Mouse (Mus musculus) macrophage (primary cell): Measurements from ENCODE around the gene Ube2n. TPM values are rescaled to one million over a fixed set of nuclear protein-coding genes. Genes with fewer than 3 reads are reported as not detected.

Experiments used
- H3K27ac ChIP-seq: fragments of 350-480 bp; formaldehyde crosslinking; 2 replicates; pipeline ENCODE4 v1.9.0; 2021
- H3K36me3 ChIP-seq: fragments of 350-480 bp; formaldehyde crosslinking; 2 replicates; pipeline ENCODE4 v1.9.0; 2021; ENCODE audit errors: inconsistent target
- H3K4me3 ChIP-seq: fragments of 350-480 bp; formaldehyde crosslinking; 2 replicates; pipeline ENCODE4 v1.9.0; 2021; ENCODE audit errors: inconsistent target
- H3K79me2 ChIP-seq: fragments of 350-480 bp; formaldehyde crosslinking; 2 replicates; pipeline ENCODE4 v1.9.0; 2021; ENCODE audit errors: inconsistent target
- WGBS: methylation state at CpG from one replicate; pipeline ENCODE4 v1.1.7; 2026; ENCODE audit warnings: inconsistent platforms; ENCODE audit not compliant: missing documents; 5-methylcytosine and 5-hydroxymethylcytosine counted together
- polyA plus RNA-seq: library from polyadenylated mRNA; stranded (reverse); fragments of 250-400 nt; gene quantifications from 3 replicates; pipeline ENCODE4 v1.2.4, GENCODE M21; 2018; ENCODE audit warnings: inconsistent platforms
- total RNA-seq, 78 experiments: library from RNA; depleted of rRNA; stranded (reverse); fragments of 250-400 nt; gene quantifications; 1 replicate in 9 of 78; 2 replicates in 24 of 78; 3 replicates in 43 of 78; 4 replicates in 2 of 78; pipeline ENCODE4 v1.2.4; 2018; ENCODE audit warnings: inconsistent platforms in 56 of 78

The Ube2n gene
- 100 to 1,000 TPM in 14 of 26 experiments, 10 to 100 TPM in 12; 43.3 to 177 (median 103) TPM for total RNA-seq (2018; cell fraction: chromatin; rRNA removed)
- total RNA-seq (2018; cell fraction: cytosol; rRNA removed): 100 to 1,000 TPM; 107 to 212 (median 164) TPM
- 100 to 1,000 TPM in 24 of 26 experiments, 10 to 100 TPM in 2; 94.5 to 370 (median 167) TPM for total RNA-seq (2018; cell fraction: nucleus; rRNA removed)
- 101 to 234 TPM (median 183 TPM) in 3 replicates for polyA plus RNA-seq

- Histone ChIP-seq H3K4me3 (peak within 1 kb of the TSS; percentile 59), H3K79me2 (peaks cover 42% of the 10 kb centered on the region), H3K36me3 (no peaks in the 10 kb centered on the region), H3K27ac (peak within 1 kb of the TSS; percentile 73)
- WGBS: under 1% methylated on average over 80 of the region's 81 CpGs
These were observed at the start of gene Ube2n for GRCm38 (mm10) chr10:95514656-95515292. TSS of gene Ube2n (plus strand) at chr10:95515145.

GRCm38 (mm10) chr10:95465485-95465896 lies 49.5 kb upstream of the Ube2n start:
- Histone ChIP-seq H3K27ac (no peak overlapping the region), H3K36me3 (no peaks in the 10 kb centered on the region), H3K79me2 (no peaks in the 10 kb centered on the region), H3K4me3 (no peak overlapping the region)
- WGBS: 71% methylated on average over 4 of the region's 4 CpGs

- H3K4me3 ChIP-seq: no peak overlapping the region
- no peak overlapping the region for H3K27ac ChIP-seq
- H3K36me3 ChIP-seq: no peaks in the 10 kb centered on the region
- WGBS: 83% methylated on average over 4 of the region's 4 CpGs
- H3K79me2 ChIP-seq: no peaks in the 10 kb centered on the region
These were observed 46.1 kb upstream of the Ube2n start for GRCm38 (mm10) chr10:95468894-95469293.

GRCm38 (mm10) chr10:95471186-95471585 lies 43.8 kb upstream of the Ube2n start:
- Histone ChIP-seq H3K79me2 (no peaks in the 10 kb centered on the region), H3K36me3 (no peaks in the 10 kb centered on the region), H3K27ac (no peak overlapping the region), H3K4me3 (no peak overlapping the region)
- 71% methylated on average over 3 of the region's 3 CpGs for WGBS

GRCm38 (mm10) chr10:95471889-95472547 lies 42.9 kb upstream of the Ube2n start:
- WGBS: 90% methylated on average over 11 of the region's 11 CpGs
- H3K36me3 ChIP-seq: no peaks in the 10 kb centered on the region

GRCm38 (mm10) chr10:95475923-95476322 lies 39.0 kb upstream of the Ube2n start:
- Histone ChIP-seq H3K4me3 (no peak overlapping the region), H3K36me3 (peaks cover 9% of the 10 kb centered on the region; the same call in 1 of the 2 replicates), H3K79me2 (no peaks in the 10 kb centered on the region), H3K27ac (no peak overlapping the region)
- 10% methylated on average over 10 of the region's 10 CpGs for WGBS

More at GRCm38 (mm10) chr10:95471889-95472547, 42.9 kb upstream of the Ube2n start:
- Histone ChIP-seq H3K79me2 (no peaks in the 10 kb centered on the region), H3K4me3 (no peak overlapping the region), H3K27ac (no peak overlapping the region)

GRCm38 (mm10) chr10:95477516-95477915 lies 37.4 kb upstream of the Ube2n start:
- Histone ChIP-seq H3K79me2 (no peaks in the 10 kb centered on the region), H3K36me3 (peaks cover 9% of the 10 kb centered on the region; the same call in 1 of the 2 replicates), H3K4me3 (no peak overlapping the region), H3K27ac (no peak overlapping the region)
- 93% methylated on average over 11 of the region's 11 CpGs for WGBS

- Histone ChIP-seq H3K27ac (no peak overlapping the region), H3K79me2 (no peaks in the 10 kb centered on the region), H3K4me3 (no peak overlapping the region), H3K36me3 (peaks cover 73% of the 10 kb centered on the region)
- 80% methylated on average over 2 of the region's 2 CpGs for WGBS
These were observed 25.3 kb upstream of the Ube2n start for GRCm38 (mm10) chr10:95489653-95490052.

GRCm38 (mm10) chr10:95494268-95494667 lies 20.7 kb upstream of the Ube2n start:
- Histone ChIP-seq H3K79me2 (no peaks in the 10 kb centered on the region), H3K27ac (no peak overlapping the region), H3K4me3 (no peak overlapping the region), H3K36me3 (peaks cover 62% of the 10 kb centered on the region)
- WGBS: 66% methylated on average over 5 of the region's 5 CpGs

GRCm38 (mm10) chr10:95501033-95501432 lies 13.9 kb upstream of the Ube2n start:
- Histone ChIP-seq H3K27ac (peak overlapping the region; percentile 65), H3K79me2 (peaks cover 16% of the 10 kb centered on the region; the same call in 1 of the 2 replicates), H3K36me3 (peaks cover 12% of the 10 kb centered on the region; the same call in 1 of the 2 replicates), H3K4me3 (peak overlapping the region; percentile 86)
- 1% methylated on average over 7 of the region's 7 CpGs for WGBS

- WGBS: 2% methylated on average over 35 of the region's 35 CpGs
- Histone ChIP-seq H3K27ac (peak within 1 kb of the TSS; percentile 65), H3K79me2 (peaks cover 16% of the 10 kb centered on the region; the same call in 1 of the 2 replicates), H3K4me3 (peak within 1 kb of the TSS; percentile 86), H3K36me3 (peaks cover 6% of the 10 kb centered on the region; the same call in 1 of the 2 replicates)
These were observed 13.4 kb upstream of the Ube2n start, which contains the start of gene Mrpl42 for GRCm38 (mm10) chr10:95501463-95502081. TSS of gene Mrpl42 (minus strand) at chr10:95501940.

- Histone ChIP-seq H3K79me2 (peaks cover 16% of the 10 kb centered on the region; the same call in 1 of the 2 replicates), H3K27ac (no peak overlapping the region), H3K36me3 (no peaks in the 10 kb centered on the region), H3K4me3 (no peak overlapping the region)
- WGBS: 96% methylated on average over 14 of the region's 14 CpGs
These were observed 11.3 kb upstream of the Ube2n start for GRCm38 (mm10) chr10:95503443-95504235.

- Histone ChIP-seq H3K4me3 (no peak overlapping the region), H3K27ac (no peak overlapping the region)
- WGBS: 14% methylated on average over 1 of the region's 1 CpGs
These were observed 10.6 kb upstream of the Ube2n start for GRCm38 (mm10) chr10:95504341-95504740.

GRCm38 (mm10) chr10:95508126-95508525 lies 6.8 kb upstream of the Ube2n start:
- H3K4me3 ChIP-seq: no peak overlapping the region
- H3K79me2 ChIP-seq: no peaks in the 10 kb centered on the region
- H3K36me3 ChIP-seq: no peaks in the 10 kb centered on the region
- WGBS: 94% methylated on average over 8 of the region's 8 CpGs
- H3K27ac ChIP-seq: peak overlapping the region; percentile 86

More at GRCm38 (mm10) chr10:95504341-95504740, 10.6 kb upstream of the Ube2n start:
- H3K36me3 ChIP-seq: no peaks in the 10 kb centered on the region
- peaks cover 16% of the 10 kb centered on the region; the same call in 1 of the 2 replicates for H3K79me2 ChIP-seq
